Mouse (Mus musculus) layer of hippocampus, adult 6 months (tissue): ENCODE data around the gene Jmjd4. TPM values are rescaled to one million over a fixed set of nuclear protein-coding genes. Genes with fewer than 3 reads are reported as not detected.

ENCODE experiments used
- long read RNA-seq, 2 experiments: library from polyadenylated mRNA; unstranded; transcript quantifications; one replicate each; pipeline ENCODE4 v2.0.0; 2019 to 2020
- polyA plus RNA-seq: library from polyadenylated mRNA; unstranded; fragments of <200 nt; fragmentation: Nextera tagmentation; gene quantifications from 2 replicates; pipeline ENCODE4 v1.2.3, GENCODE M21; 2021

Jmjd4 gene
- polyA plus RNA-seq, result 6.5 and 7.7 TPM in 2 replicates
- long read RNA-seq, experiment 1, full-length matches to known transcripts, result 12 of 21 reads
- long read RNA-seq, experiment 1, partial matches to known transcripts, result 4 of 21 reads
- long read RNA-seq, experiment 1, other reads (novel, unspliced or antisense), result 5 of 21 reads
- long read RNA-seq, experiment 2, full-length matches to known transcripts, result 40 of 56 reads
- long read RNA-seq, experiment 2, partial matches to known transcripts, result 5 of 56 reads
- long read RNA-seq, experiment 2, other reads (novel, unspliced or antisense), result 11 of 56 reads

DNA sequence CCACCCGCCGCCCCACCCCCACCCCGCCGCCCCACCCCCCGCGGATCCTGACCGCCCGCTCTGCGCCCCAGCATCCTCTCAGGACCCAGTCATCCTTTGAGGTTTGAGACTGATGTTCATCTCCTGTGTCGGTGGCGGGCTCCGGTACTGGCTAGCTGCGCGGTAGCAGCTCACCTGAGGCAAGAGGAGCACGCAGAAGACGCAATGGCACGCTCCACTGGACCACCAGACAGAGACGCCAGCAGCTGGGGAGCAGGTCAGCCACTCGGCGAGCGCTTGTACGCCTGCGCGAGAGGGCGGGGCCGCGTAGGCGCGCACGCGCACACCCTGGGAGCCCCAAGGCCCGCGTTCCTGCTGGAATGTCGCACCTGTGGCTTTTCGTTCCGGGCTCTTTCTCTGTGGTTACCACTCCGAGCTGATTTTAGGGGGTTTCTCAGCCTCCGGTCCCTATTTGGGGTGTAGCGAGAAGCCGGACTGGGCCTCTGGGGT is at the start of gene Jmjd4:
Gene Jmjd4, plus strand, starts transcription at position 305 of the 489 bp plus-strand sequence.

DNA sequence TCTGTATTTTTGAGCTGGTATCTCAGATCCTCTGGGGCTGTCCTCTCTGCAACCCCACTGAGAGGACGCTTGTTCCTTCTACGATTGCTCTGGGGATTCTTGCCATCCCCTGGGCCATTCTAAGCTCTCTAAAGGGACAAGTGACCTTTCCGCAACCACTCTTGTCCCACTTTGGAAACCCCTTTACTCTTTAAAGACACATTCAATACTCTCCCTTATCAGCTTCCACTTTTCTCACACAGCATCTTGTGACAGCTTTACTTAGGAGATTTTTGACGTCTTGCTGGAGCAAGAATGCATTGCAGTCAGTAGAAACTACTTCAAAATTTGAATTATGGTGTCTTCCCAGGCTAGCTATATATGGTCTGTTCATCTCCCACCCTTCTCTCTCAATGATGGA is 1.2 kb downstream of the Jmjd4 start, which contains the start of gene Snap47:
Gene Snap47, minus strand, starts transcription at position 101 of the 400 bp plus-strand sequence.

DNA sequence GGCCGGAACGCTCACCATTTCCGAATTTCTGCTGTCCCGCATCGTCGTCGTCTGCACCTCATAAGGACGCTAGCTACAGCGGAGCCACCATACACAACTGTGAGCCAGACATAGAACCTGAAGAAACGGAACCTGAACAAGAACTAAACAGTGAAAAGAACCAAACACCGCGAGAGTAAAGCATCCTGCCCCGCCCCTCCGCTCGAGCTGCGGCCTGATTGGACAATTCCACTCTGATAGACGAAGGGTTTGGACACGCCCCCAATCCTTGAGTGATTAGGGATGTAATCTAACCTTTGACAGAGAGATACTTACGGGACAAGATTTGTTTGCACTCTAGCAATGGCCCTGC is 22.5 kb downstream of the Jmjd4 start, which contains the start of gene Zfp867:
Gene Zfp867, minus strand, starts transcription at position 149 of the 352 bp plus-strand sequence.

Other genes starting within 250 kb of the Jmjd4 start
- gene Mrpl55, start 247.6 kb upstream of the Jmjd4 start, polyA plus RNA-seq, result 179 and 195 TPM in 2 replicates
- gene 2310033P09Rik, start 241.7 kb upstream of the Jmjd4 start, polyA plus RNA-seq, result 33.7 and 34.5 TPM in 2 replicates
- gene Arf1, start 221.8 kb upstream of the Jmjd4 start, polyA plus RNA-seq, result 572 and 575 TPM in 2 replicates
- 0.05 and 0.08 TPM in 2 replicates for gene Wnt3a, start 159.3 kb upstream of the Jmjd4 start, polyA plus RNA-seq
- 0.99 and 1.1 TPM in 2 replicates for gene Wnt9a, start 143.1 kb upstream of the Jmjd4 start, polyA plus RNA-seq
- gene Prss38, start 74.4 kb upstream of the Jmjd4 start, polyA plus RNA-seq, result not detected in 2 replicates
- gene Snap47, start 1.1 kb downstream of the Jmjd4 start, polyA plus RNA-seq, result 573 and 613 TPM in 2 replicates
- gene Zfp867, start 22.4 kb downstream of the Jmjd4 start, polyA plus RNA-seq, result 2.7 and 2.9 TPM in 2 replicates
- gene Zkscan17, start 76.7 kb downstream of the Jmjd4 start, polyA plus RNA-seq, result 3.1 and 3.9 TPM in 2 replicates
- 0.29 and 0.38 TPM in 2 replicates for gene Nlrp3, start 91.5 kb downstream of the Jmjd4 start, polyA plus RNA-seq
- gene Olfr222, start 126.2 kb downstream of the Jmjd4 start, polyA plus RNA-seq, result not detected in 2 replicates
- gene Olfr223, start 143.2 kb downstream of the Jmjd4 start, polyA plus RNA-seq, result not detected in 2 replicates
- gene Mprip, start 211.3 kb downstream of the Jmjd4 start, polyA plus RNA-seq, result 37.9 and 41.4 TPM in 2 replicates